Mouse (Mus musculus) thymus, adult 2 months (tissue): ENCODE results near the gene Ttll9. TPM values are rescaled to one million over a fixed set of nuclear protein-coding genes. Genes with fewer than 3 reads are reported as not detected.

Source experiments
- DNase-seq: peaks from one replicate; pipeline ENCODE4 v3.0.0; 2021
- H3K27ac ChIP-seq: fragments of 200-500 bp; 2 replicates; pipeline ENCODE4 v1.5.1; 2012; ENCODE audit warnings: low read length, control low read depth; ENCODE audit not compliant: control insufficient read depth, insufficient read depth
- H3K27me3 ChIP-seq: fragments of 200-500 bp; 2 replicates; pipeline ENCODE4 v1.6.1; 2012; ENCODE audit warnings: mild to moderate bottlenecking, low read length, moderate library complexity, mixed read lengths; ENCODE audit not compliant: control insufficient read depth, insufficient read depth
- H3K36me3 ChIP-seq: fragments of 200-500 bp; 2 replicates; pipeline ENCODE4 v1.6.1; 2012; ENCODE audit warnings: mild to moderate bottlenecking, low read length, moderate library complexity; ENCODE audit not compliant: control insufficient read depth, insufficient read depth
- H3K4me1 ChIP-seq: fragments of 200-500 bp; replicated peaks from 2 replicates; pipeline ENCODE4 v1.6.1; 2012; ENCODE audit warnings: low read length; ENCODE audit not compliant: control insufficient read depth, insufficient read depth
- H3K4me3 ChIP-seq: fragments of 200-500 bp; 2 replicates; pipeline ENCODE4 v1.5.1; 2012; ENCODE audit warnings: mild to moderate bottlenecking, low read length, control low read depth, moderate library complexity; ENCODE audit not compliant: control insufficient read depth, insufficient read depth
- CTCF ChIP-seq: fragments of 200-500 bp; IDR thresholded peaks from 2 replicates; pipeline ENCODE4 v1.5.1; 2012; ENCODE audit warnings: mild to moderate bottlenecking, control low read depth, low read length, moderate library complexity, borderline replicate concordance; ENCODE audit not compliant: control insufficient read depth, poor library complexity, insufficient read depth; ENCODE audit errors: extremely low read depth
- POLR2A ChIP-seq: fragments of 200-500 bp; IDR thresholded peaks from 2 replicates; pipeline ENCODE4 v1.6.1; 2012; ENCODE audit warnings: mild to moderate bottlenecking, low read length, control low read depth, moderate library complexity; ENCODE audit not compliant: control insufficient read depth, poor library complexity, insufficient read depth; ENCODE audit errors: extremely low read depth
- WGBS: fragments of 180-500 bp; shearing (Covaris S2); methylation state at CpG from one replicate; pipeline ENCODE4 v1.1.7; 2018; 5-methylcytosine and 5-hydroxymethylcytosine counted together
- polyA plus RNA-seq: library from polyadenylated mRNA; depleted of rRNA; stranded (reverse); fragments of >200 nt; gene quantifications from 2 replicates; pipeline ENCODE4 v1.2.3, GENCODE M21; 2012

Gene Ttll9
- polyA plus RNA-seq, 1 experiment = 2.1 TPM

GRCm38 (mm10) chr2:152941106-152941505 lies 21.2 kb upstream of the Ttll9 start:
- Histone ChIP-seq H3K27me3 (peaks cover 5% of the 10 kb centered on the region; the same call in 1 of the 2 replicates), H3K27ac (no peak overlapping the region), H3K4me1 (peaks cover 12% of the 10 kb centered on the region; the same call in 1 of the 2 replicates), H3K4me3 (no peak overlapping the region), H3K36me3 (no peaks in the 10 kb centered on the region)
- no peak for TF ChIP-seq CTCF
- TF ChIP-seq POLR2A = no peak
- 85% methylated on average over 6 of the region's 6 CpGs for WGBS
- DNase-seq = no peak

DNA sequence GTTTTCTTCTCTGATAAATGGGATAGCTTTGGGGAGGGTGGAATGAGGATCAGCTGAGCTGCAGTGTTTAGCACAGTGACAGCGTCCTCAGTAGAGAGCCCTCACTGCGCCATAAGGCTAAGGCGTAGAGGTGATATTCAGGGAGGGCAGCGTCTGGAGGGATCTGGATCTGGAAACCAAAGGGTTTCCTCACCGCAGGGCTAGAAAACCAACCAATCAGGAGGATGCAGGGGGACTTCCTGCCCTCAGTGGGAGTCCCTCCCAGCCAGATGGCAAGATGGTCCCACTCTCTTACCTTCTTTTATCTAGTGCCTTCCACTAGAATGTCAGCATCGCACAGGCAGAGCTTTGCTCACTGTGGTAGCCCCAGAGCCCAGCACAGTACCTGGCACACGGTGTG lies 20.5 kb upstream of the Ttll9 start:
- TF ChIP-seq POLR2A = no peak
- no peak for TF ChIP-seq CTCF
- Histone ChIP-seq H3K36me3 (no peaks in the 10 kb centered on the region), H3K27me3 (peaks cover 5% of the 10 kb centered on the region; the same call in 1 of the 2 replicates), H3K27ac (no peak overlapping the region), H3K4me1 (peaks cover 12% of the 10 kb centered on the region; the same call in 1 of the 2 replicates), H3K4me3 (no peak overlapping the region)
- 20% methylated on average over 7 of the region's 7 CpGs for WGBS
- no peak for DNase-seq

DNA sequence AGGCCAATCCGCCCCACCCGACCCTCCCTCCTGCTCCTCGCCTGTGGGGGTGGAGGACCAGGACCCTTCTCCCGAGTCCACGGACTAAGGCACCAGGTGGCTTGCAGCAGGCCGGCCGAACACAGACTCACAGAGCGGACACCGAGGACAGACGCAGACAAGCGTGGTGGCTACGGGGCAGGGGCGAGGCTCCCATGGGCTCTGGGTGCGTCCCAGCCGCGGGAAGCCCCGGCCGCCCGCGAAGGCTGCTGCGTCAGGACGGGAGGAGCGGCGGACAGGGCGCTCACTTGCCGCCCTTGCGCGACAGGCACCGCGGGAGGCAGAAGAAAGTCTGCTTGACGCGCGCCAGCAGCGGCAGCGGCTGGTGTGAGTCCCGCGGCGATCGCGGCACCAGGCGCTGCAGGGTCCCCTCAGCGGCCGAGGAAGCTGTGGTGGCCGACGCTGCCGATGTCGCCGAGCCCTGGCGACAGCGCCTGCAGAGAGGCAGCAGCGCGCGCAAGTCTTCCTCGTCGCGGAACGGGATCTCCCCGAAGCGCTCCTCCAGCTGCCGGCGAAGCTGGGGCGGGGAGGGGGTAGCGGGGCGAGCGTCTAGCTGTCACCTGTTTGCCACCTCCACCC lies 19.3 kb upstream of the Ttll9 start:
- H3K4me1 ChIP-seq = peaks cover 12% of the 10 kb centered on the region; the same call in 1 of the 2 replicates
- H3K4me3 ChIP-seq = peak overlapping the region; percentile 27
- H3K36me3 ChIP-seq = no peaks in the 10 kb centered on the region
- no peak for TF ChIP-seq CTCF
- no peak for DNase-seq
- no peak overlapping the region for H3K27ac ChIP-seq
- H3K27me3 ChIP-seq = peaks cover 5% of the 10 kb centered on the region; the same call in 1 of the 2 replicates
- 1% methylated on average over 65 of the region's 65 CpGs for WGBS

DNA sequence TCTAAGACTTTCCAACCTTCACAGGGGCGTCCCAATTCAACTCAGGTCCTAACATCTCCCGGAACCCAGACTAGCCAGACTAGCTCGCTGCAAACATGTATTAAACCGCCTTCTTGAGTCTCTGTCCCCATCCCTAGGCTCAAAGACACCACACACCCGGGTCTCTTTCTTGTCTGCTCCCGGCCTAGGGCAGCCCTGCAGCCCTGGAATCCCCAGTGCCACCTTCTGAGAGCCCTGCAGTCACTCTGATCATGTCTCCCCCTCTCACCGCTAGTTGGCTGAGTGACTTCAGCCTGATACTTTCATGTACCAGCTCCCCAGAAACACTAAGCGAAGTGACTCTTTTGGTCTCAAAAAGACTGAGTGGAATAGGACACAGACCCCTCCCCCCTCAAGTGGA lies 18.7 kb upstream of the Ttll9 start:
- WGBS = 9% methylated on average over 8 of the region's 8 CpGs
- TF ChIP-seq POLR2A (no peak), CTCF (no peak)
- Histone ChIP-seq H3K4me3 (no peak overlapping the region), H3K36me3 (no peaks in the 10 kb centered on the region), H3K27me3 (peaks cover 5% of the 10 kb centered on the region; the same call in 1 of the 2 replicates), H3K4me1 (peaks cover 12% of the 10 kb centered on the region; the same call in 1 of the 2 replicates), H3K27ac (no peak overlapping the region)
- no peak for DNase-seq

DNA sequence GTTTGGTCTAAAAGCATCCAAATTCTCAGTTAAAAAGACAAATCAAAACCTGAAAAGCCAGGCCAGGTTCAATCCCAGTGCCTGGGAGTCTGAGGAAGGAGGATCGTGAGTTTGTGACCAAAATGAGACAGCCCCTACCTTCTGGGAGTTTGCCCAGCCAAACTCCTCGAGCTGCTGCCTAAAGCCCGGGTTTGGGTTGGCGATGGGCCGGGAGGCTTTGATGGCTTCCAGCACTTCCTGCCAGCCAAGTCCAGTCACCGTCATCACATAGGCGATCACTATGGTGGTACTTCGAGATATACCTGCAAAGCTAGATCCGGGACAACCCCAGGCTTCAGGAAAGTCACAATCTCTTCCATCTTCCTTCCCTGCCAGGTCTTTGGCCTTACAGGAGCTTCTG lies 18.3 kb upstream of the Ttll9 start:
- TF ChIP-seq POLR2A (no peak), CTCF (no peak)
- Histone ChIP-seq H3K36me3 (no peaks in the 10 kb centered on the region), H3K4me1 (peaks cover 12% of the 10 kb centered on the region; the same call in 1 of the 2 replicates), H3K27ac (no peak overlapping the region), H3K27me3 (peaks cover 5% of the 10 kb centered on the region; the same call in 1 of the 2 replicates), H3K4me3 (no peak overlapping the region)
- DNase-seq = no peak
- WGBS = 57% methylated on average over 9 of the region's 9 CpGs

- H3K4me3 ChIP-seq = no peak overlapping the region
- no peak for DNase-seq
- no peak overlapping the region for H3K27ac ChIP-seq
- H3K4me1 ChIP-seq = peaks cover 5% of the 10 kb centered on the region; the same call in 1 of the 2 replicates
- WGBS = 83% methylated on average over 7 of the region's 7 CpGs
- TF ChIP-seq POLR2A (no peak), CTCF (no peak)
- peaks cover 8% of the 10 kb centered on the region; the same call in 1 of the 2 replicates for H3K27me3 ChIP-seq
- no peaks in the 10 kb centered on the region for H3K36me3 ChIP-seq
Measured at GRCm38 (mm10) chr2:152947098-152947497, 15.2 kb upstream of the Ttll9 start.
